Mouse (Mus musculus): Measurements from ENCODE around the gene Gm16253. TPM values are rescaled to one million over a fixed set of nuclear protein-coding genes. Genes with fewer than 3 reads are reported as not detected.
A peak's percentile ranks its signal among the peaks of the same experiment; 100 is the strongest.

Gene Gm16253
- total and polyA plus RNA-seq, 2 experiments from 2014 or later, result not detected

DNA sequence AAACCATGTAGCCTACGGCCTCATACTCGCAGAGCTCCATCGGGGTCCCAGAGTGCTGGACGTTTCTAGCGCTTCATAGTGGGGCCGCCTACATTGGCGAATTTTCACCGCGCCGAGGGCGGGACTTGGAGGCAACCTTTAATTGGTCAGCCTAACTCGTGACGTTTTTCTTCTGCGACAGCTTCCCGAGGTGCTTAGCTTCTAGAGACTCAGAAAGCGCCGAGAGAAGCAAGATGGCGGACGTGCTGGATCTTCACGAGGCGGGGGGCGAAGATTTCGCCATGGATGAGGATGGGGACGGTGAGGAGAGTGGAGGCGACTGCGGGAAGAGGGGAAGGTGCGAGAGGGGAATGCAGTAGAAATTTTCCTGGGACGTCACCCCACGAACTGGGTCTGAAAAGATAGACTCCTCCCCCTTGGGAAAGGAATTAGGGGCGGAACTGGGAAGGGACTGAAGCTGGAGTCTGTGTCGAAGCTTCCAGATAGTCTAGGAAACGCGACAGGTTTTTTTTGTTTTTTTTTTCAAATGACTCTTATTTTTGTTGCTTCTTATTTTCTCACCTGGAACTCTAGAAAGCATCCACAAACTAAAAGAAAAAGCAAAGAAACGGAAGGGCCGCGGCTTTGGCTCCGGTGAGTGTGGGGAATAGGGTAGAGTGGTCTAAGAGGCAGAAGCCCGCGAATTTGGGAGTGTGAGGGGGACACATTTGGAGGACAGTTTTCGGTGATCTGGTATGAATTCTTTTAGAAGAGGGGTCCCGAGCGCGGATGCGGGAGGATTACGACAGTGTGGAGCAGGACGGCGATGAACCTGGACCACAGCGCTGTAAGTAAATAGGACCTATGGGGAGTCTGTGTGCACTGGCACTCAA, 53.2 kb downstream of the Gm16253 start, which contains the start of gene Rbm8a:
Gene Rbm8a, plus strand, starts transcription at position 205 of the 872 bp plus-strand sequence.
- peak within 1 kb of the TSS; percentile 78 for H3K4me3 ChIP-seq (ENCODE audit: low read depth, low read length)
- peak within 1 kb of the TSS; percentile 80 for H3K27ac ChIP-seq (ENCODE audit: low read depth, low read length)
- H3K9ac ChIP-seq, result peak within 1 kb of the TSS; percentile 75
- peaks cover 16% of the 10 kb centered on the region for H3K4me1 ChIP-seq (ENCODE audit: insufficient read depth)
- peak within 1 kb of the TSS; percentile 77 for H3K4me2 ChIP-seq (ENCODE audit: low read depth)
- 1% methylated on average over 48 of the region's 48 CpGs for WGBS
- TF ChIP-seq CTCF (IDR thresholded peaks at IDR 0.05; ENCODE audit: low read depth), result no peak
- ATAC-seq, result peak; percentile 97
- no peaks in the 10 kb centered on the region for H3K27me3 ChIP-seq (ENCODE audit: insufficient read depth, low read length)
- H3K9me3 ChIP-seq (ENCODE audit: low read length), result no peaks in the 10 kb centered on the region
- H3K36me3 ChIP-seq (ENCODE audit: insufficient read depth), result peaks cover 17% of the 10 kb centered on the region
- DNase-seq, result peak; percentile 99

Other genes starting within 250 kb of the Gm16253 start
- not detected in 2 replicates for gene BC107364, start 124.7 kb upstream of the Gm16253 start, total RNA-seq (2014; rRNA removed)
- not detected in 2 replicates for gene BC107364, start 124.7 kb upstream of the Gm16253 start, polyA plus RNA-seq (2015; fragmentation: Nextera tagmentation; extraction: Ambion mirVana)
- gene Hfe2, start 51.8 kb upstream of the Gm16253 start, total RNA-seq (2014; rRNA removed), result 0.54 and 1.6 TPM in 2 replicates
- 0.82 and 1.4 TPM in 2 replicates for gene Hfe2, start 51.8 kb upstream of the Gm16253 start, polyA plus RNA-seq (2015; fragmentation: Nextera tagmentation; extraction: Ambion mirVana)
- gene Txnip, start 19.0 kb upstream of the Gm16253 start, total RNA-seq (2014; rRNA removed), result 122 and 176 TPM in 2 replicates
- 116 and 135 TPM in 2 replicates for gene Txnip, start 19.0 kb upstream of the Gm16253 start, polyA plus RNA-seq (2015; fragmentation: Nextera tagmentation; extraction: Ambion mirVana)
- gene Polr3gl, start 17.2 kb downstream of the Gm16253 start, total RNA-seq (2014; rRNA removed), result 25.7 and 31.8 TPM in 2 replicates
- 27.8 and 35.9 TPM in 2 replicates for gene Polr3gl, start 17.2 kb downstream of the Gm16253 start, polyA plus RNA-seq (2015; fragmentation: Nextera tagmentation; extraction: Ambion mirVana)
- gene Ankrd34a, start 19.7 kb downstream of the Gm16253 start, total RNA-seq (2014; rRNA removed), result 17.7 and 19.3 TPM in 2 replicates
- gene Ankrd34a, start 19.7 kb downstream of the Gm16253 start, polyA plus RNA-seq (2015; fragmentation: Nextera tagmentation; extraction: Ambion mirVana), result 17.6 and 19.2 TPM in 2 replicates
- gene Lix1l, start 24.2 kb downstream of the Gm16253 start, total RNA-seq (2014; rRNA removed), result 53.5 and 59.9 TPM in 2 replicates
- 3.5 and 3.7 TPM in 2 replicates for gene Lix1l, start 24.2 kb downstream of the Gm16253 start, polyA plus RNA-seq (2015; fragmentation: Nextera tagmentation; extraction: Ambion mirVana)
- 29.2 and 38.5 TPM in 2 replicates for gene Rbm8a, start 52.9 kb downstream of the Gm16253 start, total RNA-seq (2014; rRNA removed)
- 110 and 120 TPM in 2 replicates for gene Rbm8a, start 52.9 kb downstream of the Gm16253 start, polyA plus RNA-seq (2015; fragmentation: Nextera tagmentation; extraction: Ambion mirVana)
- gene Pex11b, start 58.4 kb downstream of the Gm16253 start, total RNA-seq (2014; rRNA removed), result 39.0 and 42.5 TPM in 2 replicates
- 72.2 and 73.6 TPM in 2 replicates for gene Pex11b, start 58.4 kb downstream of the Gm16253 start, polyA plus RNA-seq (2015; fragmentation: Nextera tagmentation; extraction: Ambion mirVana)
- gene Gm42957, start 58.5 kb downstream of the Gm16253 start, total RNA-seq (2014; rRNA removed), result 0.31 and 0.38 TPM in 2 replicates
- 0.07 TPM in 1 of 2 replicates, not detected in the other for gene Gm42957, start 58.5 kb downstream of the Gm16253 start, polyA plus RNA-seq (2015; fragmentation: Nextera tagmentation; extraction: Ambion mirVana)
- gene Itga10, start 68.6 kb downstream of the Gm16253 start, total RNA-seq (2014; rRNA removed), result 2.2 and 2.8 TPM in 2 replicates
- gene Itga10, start 68.6 kb downstream of the Gm16253 start, polyA plus RNA-seq (2015; fragmentation: Nextera tagmentation; extraction: Ambion mirVana), result 0.25 and 0.57 TPM in 2 replicates
- 4.6 and 7.1 TPM in 2 replicates for gene Ankrd35, start 93.1 kb downstream of the Gm16253 start, total RNA-seq (2014; rRNA removed)
- 2.9 and 4.7 TPM in 2 replicates for gene Ankrd35, start 93.1 kb downstream of the Gm16253 start, polyA plus RNA-seq (2015; fragmentation: Nextera tagmentation; extraction: Ambion mirVana)
- gene Pias3, start 119.4 kb downstream of the Gm16253 start, total RNA-seq (2014; rRNA removed), result 25.0 and 29.8 TPM in 2 replicates
- gene Pias3, start 119.4 kb downstream of the Gm16253 start, polyA plus RNA-seq (2015; fragmentation: Nextera tagmentation; extraction: Ambion mirVana), result 26.4 and 32.9 TPM in 2 replicates
- gene Nudt17, start 131.6 kb downstream of the Gm16253 start, total RNA-seq (2014; rRNA removed), result 5.6 and 8.4 TPM in 2 replicates
- 11.0 and 11.7 TPM in 2 replicates for gene Nudt17, start 131.6 kb downstream of the Gm16253 start, polyA plus RNA-seq (2015; fragmentation: Nextera tagmentation; extraction: Ambion mirVana)
- gene Polr3c, start 150.6 kb downstream of the Gm16253 start, total RNA-seq (2014; rRNA removed), result 13.2 and 15.6 TPM in 2 replicates
- 19.5 and 28.4 TPM in 2 replicates for gene Polr3c, start 150.6 kb downstream of the Gm16253 start, polyA plus RNA-seq (2015; fragmentation: Nextera tagmentation; extraction: Ambion mirVana)
- gene Rnf115, start 150.7 kb downstream of the Gm16253 start, total RNA-seq (2014; rRNA removed), result 43.7 and 52.6 TPM in 2 replicates
- 58.2 and 63.6 TPM in 2 replicates for gene Rnf115, start 150.7 kb downstream of the Gm16253 start, polyA plus RNA-seq (2015; fragmentation: Nextera tagmentation; extraction: Ambion mirVana)

Measured in forebrain, postnatal 0 days (tissue).